Mouse (Mus musculus) limb, embryonic 15.5 days (tissue): Measurements from ENCODE around the gene Zfp292. TPM values are rescaled to one million over a fixed set of nuclear protein-coding genes. Genes with fewer than 3 reads are reported as not detected.

Experiments used
- ATAC-seq: fragments of 200-750 bp; cut with Nextera tagmentation; 2 replicates; pipeline ENCODE4 v1.8.0; 2017; ENCODE audit warnings: low read depth, moderate TSS enrichment; ENCODE audit not compliant: insufficient number of reproducible peaks, low FRiP score, low TSS enrichment
- H3K27ac ChIP-seq: fragments of 300-500 bp; sonication (generic); 2 replicates; pipeline ENCODE4 v1.5.1; 2015; ENCODE audit warnings: moderate library complexity, mild to moderate bottlenecking, inconsistent platforms
- H3K27me3 ChIP-seq: fragments of 300-500 bp; sonication (generic); 2 replicates; pipeline ENCODE4 v1.6.1; 2015; ENCODE audit warnings: inconsistent platforms
- H3K36me3 ChIP-seq: fragments of 300-500 bp; sonication (generic); 2 replicates; pipeline ENCODE4 v1.6.1; 2015; ENCODE audit warnings: inconsistent platforms
- H3K4me1 ChIP-seq: fragments of 300-500 bp; sonication (generic); 2 replicates; pipeline ENCODE4 v1.6.1; 2015; ENCODE audit warnings: inconsistent platforms
- H3K4me2 ChIP-seq: fragments of 300-500 bp; sonication (generic); 2 replicates; pipeline ENCODE4 v1.6.1; 2015; ENCODE audit warnings: mild to moderate bottlenecking, inconsistent platforms
- H3K4me3 ChIP-seq: fragments of 300-500 bp; sonication (generic); 2 replicates; pipeline ENCODE4 v1.5.1; 2015; ENCODE audit warnings: mild to moderate bottlenecking, inconsistent platforms
- H3K9ac ChIP-seq: fragments of 300-500 bp; sonication (generic); 2 replicates; pipeline ENCODE4 v1.6.1; 2015; ENCODE audit warnings: inconsistent platforms
- H3K9me3 ChIP-seq: fragments of 300-500 bp; sonication (generic); 2 replicates; pipeline ENCODE4 v1.6.1; 2016; ENCODE audit warnings: inconsistent platforms
- WGBS: fragments of 180-500 bp; shearing (Covaris S2); methylation state at CpG from one replicate; pipeline ENCODE4 v1.1.7; 2015; 5-methylcytosine and 5-hydroxymethylcytosine counted together
- polyA plus RNA-seq: library from polyadenylated mRNA; unstranded; fragments of >200 nt; fragmentation: Nextera tagmentation; extraction: Ambion mirVana; gene quantifications from 2 replicates; pipeline ENCODE4 v1.2.1, GENCODE M21; 2015

Gene Zfp292
- polyA plus RNA-seq, 1 experiment from 2014 or later: 17.4 TPM

DNA sequence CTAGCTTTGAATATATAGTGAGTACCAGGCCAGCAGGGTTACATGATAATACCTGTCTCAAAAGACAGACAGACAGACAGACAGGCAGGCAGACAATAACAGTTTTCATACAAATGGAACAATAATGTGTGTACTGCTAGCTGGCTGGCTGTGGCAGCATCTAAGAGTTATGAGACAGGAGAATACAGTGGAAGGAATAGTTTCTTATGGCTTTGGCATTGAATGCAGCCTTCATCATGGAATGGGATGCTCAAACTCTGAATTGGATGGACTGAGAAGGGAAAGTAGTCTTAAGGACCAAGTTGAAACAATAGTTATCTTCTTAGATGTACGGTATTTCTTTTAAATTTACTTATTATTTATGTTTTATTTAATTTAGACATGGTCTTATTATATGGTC lies 16.6 kb upstream of the Zfp292 start:
- H3K9me3 ChIP-seq: no peaks in the 10 kb centered on the region
- ATAC-seq: no peak
- H3K36me3 ChIP-seq: no peaks in the 10 kb centered on the region
- H3K27ac ChIP-seq: no peak overlapping the region
- H3K9ac ChIP-seq: no peak overlapping the region
- no peaks in the 10 kb centered on the region for H3K4me1 ChIP-seq
- H3K27me3 ChIP-seq: no peaks in the 10 kb centered on the region
- no peak overlapping the region for H3K4me2 ChIP-seq
- H3K4me3 ChIP-seq: no peak overlapping the region
- 100% methylated on average over 1 of the region's 1 CpGs for WGBS

DNA sequence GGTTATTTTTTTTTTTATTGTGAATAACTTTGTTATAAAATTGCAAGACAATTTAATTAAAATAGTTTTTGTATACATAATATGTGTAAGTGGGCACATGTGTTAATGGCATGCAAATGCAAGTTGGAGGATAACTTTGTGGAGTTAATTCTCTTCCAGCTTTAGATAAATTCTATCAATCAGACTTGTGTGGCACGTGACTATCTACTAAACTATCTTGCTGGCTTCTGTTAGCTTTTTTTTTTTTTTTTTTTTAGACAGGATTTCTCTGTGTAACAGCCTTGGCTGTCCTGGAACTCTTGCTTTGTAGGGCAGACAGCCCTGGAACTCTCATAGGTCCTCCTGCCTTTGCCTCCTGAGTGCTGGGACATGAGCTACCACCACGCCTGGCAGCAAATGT lies 15.7 kb upstream of the Zfp292 start:
- WGBS: 61% methylated on average over 2 of the region's 2 CpGs
- H3K27me3 ChIP-seq: no peaks in the 10 kb centered on the region
- ATAC-seq: no peak

GRCm38 (mm10) chr4:34893479-34893878 lies 10.7 kb upstream of the Zfp292 start, which contains the start of gene Cga:
Cga (plus strand) TSS chr4:34893779.
- no peaks in the 10 kb centered on the region for H3K9me3 ChIP-seq
- no peaks in the 10 kb centered on the region for H3K4me1 ChIP-seq
- peaks cover 22% of the 10 kb centered on the region for H3K27me3 ChIP-seq
- H3K4me3 ChIP-seq: no peak within 1 kb of the TSS
- no peak within 1 kb of the TSS for H3K9ac ChIP-seq
- ATAC-seq: no peak
- H3K4me2 ChIP-seq: no peak within 1 kb of the TSS
- no peaks in the 10 kb centered on the region for H3K36me3 ChIP-seq
- no peak within 1 kb of the TSS for H3K27ac ChIP-seq
- WGBS: 50% methylated on average over 1 of the region's 1 CpGs

More for the DNA sequence above, 15.7 kb upstream of the Zfp292 start:
- Histone ChIP-seq H3K27ac (no peak overlapping the region), H3K9me3 (no peaks in the 10 kb centered on the region), H3K4me3 (no peak overlapping the region), H3K4me1 (no peaks in the 10 kb centered on the region), H3K4me2 (no peak overlapping the region), H3K36me3 (no peaks in the 10 kb centered on the region), H3K9ac (no peak overlapping the region)

- Histone ChIP-seq H3K4me3 (no peak overlapping the region), H3K27ac (no peak overlapping the region), H3K36me3 (no peaks in the 10 kb centered on the region), H3K4me1 (0 out of 2 replicates have a peak, but pooled peaks cover 3% of the 10 kb centered on the region), H3K9ac (no peak overlapping the region), H3K27me3 (peaks cover 23% of the 10 kb centered on the region), H3K9me3 (no peaks in the 10 kb centered on the region), H3K4me2 (no peak overlapping the region)
- ATAC-seq: no peak
- WGBS: 24% methylated on average over 2 of the region's 2 CpGs
Measured at GRCm38 (mm10) chr4:34889812-34890185, 7.0 kb upstream of the Zfp292 start.

GRCm38 (mm10) chr4:34889101-34889811 lies 6.5 kb upstream of the Zfp292 start:
- H3K9me3 ChIP-seq: no peaks in the 10 kb centered on the region
- no peak overlapping the region for H3K9ac ChIP-seq
- ATAC-seq: no peak
- H3K27me3 ChIP-seq: peaks cover 23% of the 10 kb centered on the region
- 9% methylated on average over 15 of the region's 15 CpGs for WGBS
- H3K4me3 ChIP-seq: no peak overlapping the region
- no peak overlapping the region for H3K4me2 ChIP-seq
- H3K27ac ChIP-seq: no peak overlapping the region
- no peaks in the 10 kb centered on the region for H3K36me3 ChIP-seq
- 0 out of 2 replicates have a peak, but pooled peaks cover 3% of the 10 kb centered on the region for H3K4me1 ChIP-seq

DNA sequence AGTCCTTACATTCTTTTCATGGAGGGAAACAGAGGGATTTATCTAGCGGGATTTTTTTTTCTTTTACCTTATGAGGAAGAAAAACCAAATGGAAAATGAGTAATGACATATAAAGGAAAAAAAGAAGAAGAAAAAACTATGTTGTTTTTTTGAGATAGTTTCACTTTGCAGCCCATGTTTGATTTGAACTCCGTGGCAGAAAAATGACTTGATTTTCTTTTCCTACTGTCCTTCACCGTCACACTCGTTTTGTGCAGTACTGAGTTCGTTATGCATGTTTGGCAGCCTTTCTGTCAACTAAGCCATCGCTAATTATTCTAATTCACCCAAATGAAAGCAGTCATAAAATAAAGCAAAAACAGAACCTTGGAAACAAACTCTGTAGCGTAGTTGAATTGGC lies 4.5 kb upstream of the Zfp292 start:
- H3K27ac ChIP-seq: peak overlapping the region; percentile 86

DNA sequence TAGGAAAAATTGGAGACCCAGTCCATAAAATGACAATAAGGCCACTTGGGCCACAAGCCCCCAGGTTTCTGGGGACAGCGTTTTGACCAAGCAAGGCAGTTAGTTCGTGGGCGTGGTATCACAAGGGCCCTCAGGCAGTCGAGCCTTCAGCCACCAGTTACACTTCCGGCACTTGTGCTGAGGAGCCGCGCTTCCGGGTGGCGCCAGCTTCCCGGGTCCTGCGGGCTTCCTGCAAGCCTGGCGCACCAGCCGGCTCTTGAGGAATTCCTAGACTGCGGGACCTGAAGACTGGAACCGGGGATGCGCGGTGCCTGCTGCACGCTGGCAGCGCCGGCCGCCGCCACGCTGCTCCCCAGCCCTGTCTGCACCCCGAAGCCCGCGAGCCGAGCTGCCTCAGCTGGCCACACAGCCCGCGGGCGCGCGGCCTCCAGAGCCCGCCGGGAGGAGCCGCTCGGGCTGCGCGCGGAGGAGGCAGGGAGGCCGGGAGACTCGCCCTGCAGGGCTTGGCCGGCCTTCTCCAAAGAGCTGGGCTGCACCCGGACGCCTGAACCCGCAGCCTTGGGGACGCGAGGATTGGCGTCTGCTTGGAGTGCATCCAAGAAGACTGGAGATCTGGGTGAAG lies 3.8 kb upstream of the Zfp292 start:
- ATAC-seq: peak; percentile 81
- H3K9me3 ChIP-seq: no peaks in the 10 kb centered on the region
- peaks cover 10% of the 10 kb centered on the region; the same call in 1 of the 2 replicates for H3K4me1 ChIP-seq
- peaks cover 22% of the 10 kb centered on the region for H3K27me3 ChIP-seq
- no peaks in the 10 kb centered on the region for H3K36me3 ChIP-seq
- H3K9ac ChIP-seq: peak overlapping the region; percentile 73
- peak overlapping the region; percentile 86 for H3K27ac ChIP-seq
- 0% methylated on average over 47 of the region's 48 CpGs for WGBS
- H3K4me3 ChIP-seq: peak overlapping the region; percentile 73
- peak overlapping the region; percentile 91 for H3K4me2 ChIP-seq

More for the DNA sequence above, 4.5 kb upstream of the Zfp292 start:
- H3K4me2 ChIP-seq: peak overlapping the region; percentile 91
- H3K27me3 ChIP-seq: peaks cover 23% of the 10 kb centered on the region
- 5% methylated on average over 7 of the region's 7 CpGs for WGBS
- peak overlapping the region; percentile 73; the same call in 1 of the 2 replicates for H3K9ac ChIP-seq
- no peak for ATAC-seq
- H3K4me3 ChIP-seq: peak overlapping the region; percentile 73
- no peaks in the 10 kb centered on the region for H3K9me3 ChIP-seq
- H3K36me3 ChIP-seq: no peaks in the 10 kb centered on the region
- peaks cover 7% of the 10 kb centered on the region; the same call in 1 of the 2 replicates for H3K4me1 ChIP-seq

DNA sequence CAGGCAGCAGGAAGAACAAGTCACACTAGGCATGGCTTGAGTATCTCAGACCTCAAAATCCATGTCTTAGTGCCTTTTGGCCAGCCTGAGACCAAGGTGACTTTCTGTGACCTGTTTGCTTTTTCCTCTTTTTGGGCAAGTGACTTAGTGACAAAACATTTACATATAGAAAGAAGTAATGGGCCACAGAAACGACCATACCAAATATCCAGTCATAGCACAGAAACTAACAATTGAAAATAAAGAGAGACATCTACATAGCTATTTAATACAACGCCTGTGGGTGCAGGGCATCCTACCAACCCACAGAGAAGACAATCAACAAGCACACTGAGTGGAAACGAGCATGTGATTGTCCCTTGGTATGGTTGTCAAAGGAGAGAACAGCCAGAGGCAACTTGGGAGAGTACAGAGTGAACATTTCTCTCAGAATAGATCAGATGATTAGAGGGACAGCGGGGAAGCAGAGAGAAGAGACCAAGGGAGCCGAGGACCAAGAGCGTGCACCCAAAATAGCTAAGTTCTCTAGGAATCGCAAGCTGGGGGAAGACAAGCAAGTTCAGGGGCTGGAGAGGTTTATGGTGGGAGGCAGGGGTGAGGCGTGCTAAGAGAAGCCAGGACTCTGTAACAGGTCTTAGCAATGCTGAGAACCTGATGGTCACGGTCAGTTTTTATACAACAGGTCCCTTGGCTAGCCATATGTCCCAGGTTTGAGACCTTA lies 3.0 kb upstream of the Zfp292 start:
- Histone ChIP-seq H3K9ac (no peak overlapping the region), H3K9me3 (no peaks in the 10 kb centered on the region), H3K36me3 (no peaks in the 10 kb centered on the region), H3K4me1 (peaks cover 11% of the 10 kb centered on the region; the same call in 1 of the 2 replicates), H3K4me3 (peak overlapping the region; percentile 73; the same call in 1 of the 2 replicates), H3K27ac (peak overlapping the region; percentile 86), H3K4me2 (peak overlapping the region; percentile 91), H3K27me3 (peaks cover 17% of the 10 kb centered on the region)
- no peak for ATAC-seq
- 59% methylated on average over 9 of the region's 9 CpGs for WGBS

- WGBS: 22% methylated on average over 16 of the region's 16 CpGs
- Histone ChIP-seq H3K4me2 (peak overlapping the region; percentile 68), H3K27me3 (peaks cover 1% of the 10 kb centered on the region; the same call in 1 of the 2 replicates), H3K36me3 (peaks cover 5% of the 10 kb centered on the region; the same call in 1 of the 2 replicates), H3K4me1 (peaks cover 13% of the 10 kb centered on the region), H3K4me3 (peak overlapping the region; percentile 94), H3K9me3 (no peaks in the 10 kb centered on the region), H3K9ac (peak overlapping the region; percentile 99), H3K27ac (peak overlapping the region; percentile 96)
- ATAC-seq: no peak
Measured at GRCm38 (mm10) chr4:34883366-34884029, 738 bp upstream of the Zfp292 start.

DNA sequence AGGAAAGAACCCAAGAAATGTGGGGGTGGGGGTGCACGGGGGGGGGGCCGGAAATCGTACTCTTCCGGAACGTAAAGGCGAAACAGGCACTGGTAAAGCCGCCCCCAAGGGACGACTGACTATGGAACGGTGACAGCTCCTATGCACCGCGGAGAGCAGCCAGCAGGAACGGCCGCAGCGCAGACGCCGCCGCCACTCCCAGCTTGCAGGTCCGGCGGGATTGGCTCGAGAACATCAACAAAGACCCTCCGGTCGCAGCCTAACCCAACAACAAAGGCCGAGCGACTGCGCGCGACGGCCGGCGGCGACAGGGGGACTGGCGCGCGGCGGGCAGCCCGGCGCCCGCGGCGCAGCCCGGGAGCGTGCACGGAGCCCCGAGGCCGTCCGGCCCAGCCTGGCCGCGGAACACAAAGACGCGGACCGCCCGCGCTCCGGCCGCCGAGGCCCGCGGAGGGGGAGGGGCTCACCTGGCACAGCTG lies 430 bp downstream of the Zfp292 start:
- no peaks in the 10 kb centered on the region for H3K9me3 ChIP-seq
- peaks cover 10% of the 10 kb centered on the region for H3K4me1 ChIP-seq
- H3K9ac ChIP-seq: peak overlapping the region; percentile 99
- WGBS: under 1% methylated on average over 45 of the region's 58 CpGs
- H3K4me3 ChIP-seq: peak overlapping the region; percentile 94
- peak overlapping the region; percentile 96 for H3K27ac ChIP-seq
- H3K4me2 ChIP-seq: peak overlapping the region; percentile 68
- peak; percentile 50; the same call in 1 of the 2 replicates for ATAC-seq
- peaks cover 8% of the 10 kb centered on the region; the same call in 1 of the 2 replicates for H3K36me3 ChIP-seq
- no peaks in the 10 kb centered on the region for H3K27me3 ChIP-seq

GRCm38 (mm10) chr4:34881851-34882250 lies 909 bp downstream of the Zfp292 start:
- peak overlapping the region; percentile 99 for H3K9ac ChIP-seq
- H3K4me3 ChIP-seq: peak overlapping the region; percentile 94
- H3K36me3 ChIP-seq: peaks cover 10% of the 10 kb centered on the region
- no peaks in the 10 kb centered on the region for H3K9me3 ChIP-seq
- peak overlapping the region; percentile 68 for H3K4me2 ChIP-seq
- peaks cover 10% of the 10 kb centered on the region for H3K4me1 ChIP-seq
- ATAC-seq: no peak
- no peaks in the 10 kb centered on the region for H3K27me3 ChIP-seq
- WGBS: 13% methylated on average over 4 of the region's 4 CpGs
- H3K27ac ChIP-seq: peak overlapping the region; percentile 96; the same call in 1 of the 2 replicates
